Mouse (Mus musculus) G1E (cell line): ENCODE measurements around the gene Ttc36. TPM values are rescaled to one million over a fixed set of nuclear protein-coding genes. Genes with fewer than 3 reads are reported as not detected.
"Not testable (repeated sequence)": the region's sequence is repeated elsewhere in the genome, so short reads cannot be mapped to it uniquely, and the experiment has no call there.

Source experiments
- ATAC-seq: 2 replicates; pipeline ENCODE4 v1.8.0; 2016; ENCODE audit warnings: mild to moderate bottlenecking; ENCODE audit not compliant: insufficient number of reproducible peaks, poor library complexity, low FRiP score, severe bottlenecking; ENCODE audit errors: extremely low read depth
- DNase-seq: peaks from one replicate; pipeline ENCODE4 v3.0.0; 2012; ENCODE audit warnings: low spot score
- H3K27me3 ChIP-seq: 2 replicates; pipeline ENCODE4 v1.6.1; 2012; ENCODE audit warnings: mild to moderate bottlenecking, low read length, inconsistent platforms; ENCODE audit not compliant: insufficient read depth
- H3K36me3 ChIP-seq: replicated peaks from 2 replicates; pipeline ENCODE3; 2012; ENCODE audit warnings: mild to moderate bottlenecking, inconsistent platforms
- H3K4me1 ChIP-seq: 2 replicates; pipeline ENCODE4 v1.6.1; 2012; ENCODE audit warnings: low read depth, low read length, inconsistent platforms, mixed read lengths; ENCODE audit not compliant: insufficient read depth
- H3K4me3 ChIP-seq: 2 replicates; pipeline ENCODE4 v1.5.1; 2012; ENCODE audit warnings: low read depth, mild to moderate bottlenecking, inconsistent platforms, low read length, moderate library complexity, mixed read lengths
- H3K9me3 ChIP-seq: replicated peaks from 2 replicates; pipeline ENCODE4 v1.6.1; 2012; ENCODE audit warnings: inconsistent platforms
- CTCF ChIP-seq: IDR thresholded peaks from 2 replicates; pipeline ENCODE4 v1.5.1; 2012; ENCODE audit warnings: low read depth, low read length, inconsistent platforms, mixed read lengths
- GATA1 ChIP-seq: IDR thresholded peaks from 2 replicates; pipeline ENCODE4 v1.6.1; 2012; ENCODE audit warnings: borderline replicate concordance, low read length, inconsistent platforms, mixed read lengths
- GATA2 ChIP-seq: IDR thresholded peaks from 2 replicates; pipeline ENCODE4 v1.6.1; 2012; ENCODE audit warnings: low read depth, low read length, inconsistent platforms, borderline replicate concordance
- POLR2AphosphoS5 ChIP-seq: IDR thresholded peaks from 2 replicates; pipeline ENCODE4 v1.6.1; 2012; ENCODE audit warnings: low read depth, low read length, inconsistent platforms; ENCODE audit not compliant: insufficient replicate concordance
- TAL1 ChIP-seq: conservative IDR thresholded peaks from 2 replicates; pipeline ENCODE4 v1.6.1; 2012; ENCODE audit warnings: low read depth, low read length, inconsistent platforms, mixed read lengths
- polyA plus RNA-seq: library from polyadenylated mRNA; stranded (reverse); fragments of >175 nt; gene quantifications from 2 replicates; pipeline ENCODE4 v1.2.3, GENCODE M21; 2012
- total RNA-seq, 2 experiments: library from RNA; stranded (forward) in 1 of 2; stranded (reverse) in 1 of 2; fragments of 200-1000 nt in 1 of 2; fragments of >200 nt in 1 of 2; fragmentation: Nextera tagmentation in 1 of 2; gene quantifications; 2 replicates each; pipeline ENCODE4 v1.2.3; 2014 to 2017

Gene Ttc36
- total and polyA plus RNA-seq, 3 experiments = 0.38 TPM; not detected in 2

DNA sequence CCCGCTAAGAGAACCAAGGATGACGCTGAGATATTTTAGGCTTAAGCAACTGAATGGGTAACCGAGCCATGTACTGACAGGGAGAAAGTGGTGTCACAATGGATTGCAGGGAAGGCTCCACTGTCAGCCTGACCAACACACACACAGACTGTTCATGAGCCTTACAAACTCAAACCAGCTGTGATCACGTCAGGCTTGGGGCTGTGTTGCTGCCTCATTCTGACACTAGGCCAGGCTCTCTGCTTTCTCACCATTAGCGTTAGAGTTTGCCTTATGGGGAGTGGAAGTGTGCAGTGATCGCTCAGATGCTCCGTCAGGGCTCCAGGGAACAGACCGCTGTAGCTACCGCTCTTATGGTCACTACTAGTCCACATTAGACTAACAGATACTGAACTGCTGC, 10.0 kb downstream of the Ttc36 start:
- H3K4me1 ChIP-seq = no peaks in the 10 kb centered on the region

DNA sequence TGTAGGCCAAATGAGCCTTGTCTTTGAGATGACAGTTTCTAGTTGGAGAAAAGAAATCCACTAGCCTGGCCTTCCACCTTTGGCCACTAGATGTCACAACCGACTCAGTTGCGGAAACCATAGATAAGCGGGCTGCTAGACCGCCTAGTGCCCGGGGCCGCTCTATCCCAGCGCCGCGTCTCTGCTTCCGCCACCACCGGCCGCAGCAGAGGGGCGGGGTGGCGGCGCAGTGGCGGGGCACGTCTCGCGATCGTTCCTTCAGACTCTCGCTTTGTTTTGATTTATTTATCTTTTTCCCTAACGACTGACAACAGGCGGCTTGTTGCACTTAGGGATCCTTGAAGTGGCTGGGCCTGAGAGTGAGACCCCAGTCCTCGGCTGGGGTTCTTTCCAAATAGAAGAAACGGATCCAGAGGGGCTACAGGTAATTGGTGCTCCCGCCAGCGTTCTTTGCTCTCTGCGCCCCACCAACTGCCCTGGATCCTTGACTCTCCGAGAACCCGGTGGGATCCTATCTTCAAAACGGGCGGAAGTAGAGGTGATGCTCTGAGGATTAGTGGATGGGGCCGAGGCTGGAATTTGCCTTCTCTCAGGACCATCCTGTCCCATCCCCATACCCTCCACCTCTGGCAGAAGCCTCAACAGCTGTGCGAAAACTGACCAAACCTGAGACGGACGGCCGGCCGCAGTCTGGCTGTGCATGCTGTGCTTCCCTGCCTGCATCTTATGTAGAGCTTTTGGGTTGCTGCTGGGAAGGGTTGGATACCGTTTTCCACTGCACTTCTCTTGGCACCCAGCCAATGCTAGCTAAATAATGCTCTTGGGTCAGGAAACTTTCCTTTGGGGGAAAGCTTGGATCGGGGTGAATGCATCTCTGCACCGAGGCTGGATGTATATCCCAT, 29.9 kb downstream of the Ttc36 start:
- H3K4me3 ChIP-seq = peak overlapping the region; percentile 79
- TF ChIP-seq GATA1 = no peak
- peak; percentile 81 for TF ChIP-seq CTCF
- H3K9me3 ChIP-seq = no peaks in the 10 kb centered on the region
- DNase-seq = peak; percentile 86
- H3K4me1 ChIP-seq = peaks cover 21% of the 10 kb centered on the region
- ATAC-seq = peak; percentile 99
- H3K36me3 ChIP-seq = peaks cover 9% of the 10 kb centered on the region
- no peaks in the 10 kb centered on the region for H3K27me3 ChIP-seq

More for the DNA sequence above, 10.0 kb downstream of the Ttc36 start:
- Histone ChIP-seq H3K27me3 (peaks cover 26% of the 10 kb centered on the region), H3K9me3 (no peaks in the 10 kb centered on the region), H3K4me3 (no peak overlapping the region), H3K36me3 (peaks cover 37% of the 10 kb centered on the region)
- ATAC-seq (no peak), DNase-seq (no peak)
- no peak for TF ChIP-seq CTCF
- TF ChIP-seq GATA2 = no peak
- TF ChIP-seq POLR2AphosphoS5 = no peak
- TF ChIP-seq GATA1 = no peak
- no peak for TF ChIP-seq TAL1

- no peak for TF ChIP-seq GATA2
- no peak for TF ChIP-seq CTCF
- TF ChIP-seq TAL1 = no peak
- no peak for TF ChIP-seq GATA1
- TF ChIP-seq POLR2AphosphoS5 = no peak
- Histone ChIP-seq H3K9me3 (no peaks in the 10 kb centered on the region), H3K4me3 (peak overlapping the region; percentile 79; the same call in 1 of the 2 replicates), H3K4me1 (peaks cover 21% of the 10 kb centered on the region), H3K36me3 (peaks cover 9% of the 10 kb centered on the region), H3K27me3 (no peaks in the 10 kb centered on the region)
- ATAC-seq = no peak
- no peak for DNase-seq
These were observed 30.5 kb downstream of the Ttc36 start for GRCm38 (mm10) chr9:44772392-44772749.

DNA sequence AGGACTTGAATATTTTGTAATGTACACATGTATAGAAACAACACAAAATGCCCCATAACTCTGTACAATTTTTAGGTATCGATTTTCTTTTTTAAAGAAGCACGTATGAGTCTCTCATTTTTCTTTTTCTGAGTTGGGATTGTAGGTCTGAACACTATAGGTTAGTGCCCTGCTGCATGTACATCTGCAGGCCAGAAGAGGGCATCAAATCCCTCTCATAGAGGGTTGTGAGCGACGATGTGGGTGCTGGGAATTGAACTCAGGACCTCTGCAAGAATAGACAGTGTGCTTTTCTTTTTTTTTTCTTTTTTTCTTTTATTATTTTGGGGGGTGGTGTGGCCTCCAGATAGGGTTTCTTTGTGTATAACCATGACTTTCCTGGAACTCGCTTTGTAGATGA, 31.5 kb downstream of the Ttc36 start:
- no peaks in the 10 kb centered on the region for H3K27me3 ChIP-seq
- H3K36me3 ChIP-seq = peaks cover 6% of the 10 kb centered on the region
- DNase-seq (no peak), ATAC-seq (no peak)
- peaks cover 21% of the 10 kb centered on the region for H3K4me1 ChIP-seq
- no peaks in the 10 kb centered on the region for H3K9me3 ChIP-seq
- no peak for TF ChIP-seq TAL1
- no peak for TF ChIP-seq CTCF
- TF ChIP-seq GATA2 = no peak
- TF ChIP-seq GATA1 = no peak
- TF ChIP-seq POLR2AphosphoS5 = no peak
- no peak overlapping the region for H3K4me3 ChIP-seq

DNA sequence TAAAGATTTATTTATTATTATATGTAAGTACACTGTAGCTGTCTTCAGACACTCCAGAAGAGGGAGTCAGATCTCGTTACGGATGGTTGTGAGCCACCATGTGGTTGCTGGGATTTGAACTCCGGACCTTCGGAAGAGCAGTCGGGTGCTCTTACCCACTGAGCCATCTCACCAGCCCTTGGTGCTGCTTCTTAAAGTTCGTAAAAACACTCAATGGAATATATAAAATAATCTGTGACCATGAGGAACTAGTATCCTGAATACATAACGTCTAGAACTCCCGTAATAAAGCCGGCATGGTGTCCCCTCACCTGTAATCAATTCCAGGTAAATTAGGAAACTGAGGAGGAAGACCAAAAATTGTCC, 34.9 kb downstream of the Ttc36 start:
- DNase-seq, H3K9me3 ChIP-seq, ATAC-seq, H3K27me3 ChIP-seq: not testable (repeated sequence)
- peaks cover 23% of the 10 kb centered on the region for H3K4me1 ChIP-seq
- H3K4me3 ChIP-seq = peak overlapping the region; percentile 93
- H3K36me3 ChIP-seq = peaks cover 13% of the 10 kb centered on the region

- DNase-seq = peak; percentile 75
- H3K9me3 ChIP-seq = no peaks in the 10 kb centered on the region
- peak within 1 kb of the TSS; percentile 93 for H3K4me3 ChIP-seq
- peaks cover 13% of the 10 kb centered on the region for H3K36me3 ChIP-seq
- peak; percentile 81 for ATAC-seq
- H3K4me1 ChIP-seq = peaks cover 22% of the 10 kb centered on the region
- no peak for TF ChIP-seq GATA1
- no peak for TF ChIP-seq CTCF
- TF ChIP-seq GATA2 = no peak
- TF ChIP-seq POLR2AphosphoS5 = no peak
- TF ChIP-seq TAL1 = no peak
- H3K27me3 ChIP-seq = no peaks in the 10 kb centered on the region
These were observed 35.5 kb downstream of the Ttc36 start, which contains the start of the genes Arcn1 and Ift46 for GRCm38 (mm10) chr9:44767101-44768028. TSS of gene Arcn1 (minus strand) at chr9:44767845. TSS of gene Ift46 (plus strand) at chr9:44767908.
